Mouse (Mus musculus) left cerebral cortex, postnatal 10 days (tissue): ENCODE results near the gene Klf16. TPM values are rescaled to one million over a fixed set of nuclear protein-coding genes. Genes with fewer than 3 reads are reported as not detected.
"Not testable (repeated sequence)": the region's sequence is repeated elsewhere in the genome, so short reads cannot be mapped to it uniquely, and the experiment has no call there.

ENCODE experiments used
- DNase-seq, 2 experiments: peaks; one replicate each; pipeline ENCODE4 v3.0.0; 2021 to 2022; ENCODE audit warnings: low spot score in 2 of 2, mixed read lengths in 1 of 2; ENCODE audit errors: extremely low spot score in 1 of 2
- intact Hi-C: fragments of 180-260 bp; cut with DNase I; formaldehyde crosslinking; loops from one replicate; pipeline ENCODE4 v1.15.1; 2025
- total RNA-seq, 2 experiments: library from RNA; stranded (reverse); gene quantifications; 2 replicates each; pipeline ENCODE4 v1.2.3; 2021

Klf16 gene
- total RNA-seq, 2 experiments from 2014 or later, result 40.1 to 46.3 TPM

DNA sequence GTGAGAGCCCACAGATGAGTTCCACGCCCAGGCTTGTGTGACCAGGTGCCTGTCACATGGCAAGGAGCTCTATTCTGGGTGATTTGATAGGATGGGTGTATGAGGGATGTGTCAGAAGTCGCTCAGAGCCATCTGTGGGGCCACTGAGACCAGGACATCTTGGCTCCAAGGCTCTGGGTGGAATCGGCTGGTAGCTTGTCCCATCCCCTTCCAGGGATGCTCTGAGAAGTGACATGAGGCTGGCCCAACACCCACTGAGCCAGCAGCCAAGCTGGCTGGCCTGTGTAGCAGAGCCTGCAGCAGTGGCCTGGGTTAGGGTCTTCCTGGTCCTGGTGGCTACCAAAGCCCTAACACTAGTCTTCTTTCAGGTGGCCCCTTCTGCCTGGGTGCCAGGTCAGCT lies 31.3 kb upstream of the Klf16 start:
- no peak for DNase-seq
- intact Hi-C loops, result no loop called here

DNA sequence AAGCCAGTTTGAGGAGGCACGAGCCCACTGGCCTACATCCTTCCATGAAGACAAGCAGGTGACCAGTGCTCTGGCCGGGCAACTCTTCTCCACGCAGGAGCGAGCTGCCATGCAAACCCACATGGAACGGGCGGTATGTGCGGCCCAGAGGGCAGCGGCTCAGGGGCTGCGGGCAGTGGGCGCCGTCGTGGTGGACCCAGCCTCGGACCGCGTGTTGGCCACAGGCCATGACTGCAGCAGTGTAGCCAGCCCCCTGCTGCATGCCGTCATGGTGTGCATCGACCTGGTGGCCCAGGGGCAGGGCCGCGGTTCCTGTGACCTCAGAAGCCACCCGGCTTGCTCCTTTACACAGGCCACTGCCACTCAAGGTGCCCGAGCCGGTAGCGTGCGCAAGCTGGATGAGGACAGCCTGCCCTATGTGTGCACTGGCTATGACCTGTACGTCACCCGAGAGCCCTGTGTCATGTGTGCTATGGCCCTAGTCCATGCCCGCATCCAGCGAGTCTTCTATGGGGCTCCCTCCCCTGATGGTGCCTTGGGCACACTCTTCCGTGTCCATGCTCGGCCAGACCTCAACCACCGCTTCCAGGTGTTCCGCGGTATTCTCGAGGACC lies 29.7 kb upstream of the Klf16 start:
- DNase-seq, result no peak
- intact Hi-C loops, result no loop called here

DNA sequence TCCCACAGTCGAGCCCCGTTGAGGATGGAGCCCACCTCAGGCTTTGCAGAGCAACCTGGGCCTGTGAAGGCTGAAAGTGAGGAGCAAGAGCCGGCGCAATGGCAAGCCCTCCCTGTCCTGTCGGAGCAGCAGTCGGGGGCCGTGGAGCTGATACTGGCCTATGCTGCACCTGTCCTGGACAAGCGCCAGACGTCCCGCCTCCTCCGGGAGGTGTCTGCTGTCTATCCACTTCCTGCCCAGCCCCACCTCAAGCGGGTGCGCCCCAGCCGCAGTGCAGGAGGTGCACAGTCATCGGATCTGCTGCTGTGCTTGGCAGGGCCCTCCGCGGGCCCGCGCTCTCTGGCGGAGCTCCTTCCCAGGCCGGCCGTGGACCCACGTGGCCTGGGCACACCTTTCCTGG lies 29.2 kb upstream of the Klf16 start:
- intact Hi-C loops, result no loop called here
- DNase-seq, result peak in 1 of 2 experiments; percentile 60

DNA sequence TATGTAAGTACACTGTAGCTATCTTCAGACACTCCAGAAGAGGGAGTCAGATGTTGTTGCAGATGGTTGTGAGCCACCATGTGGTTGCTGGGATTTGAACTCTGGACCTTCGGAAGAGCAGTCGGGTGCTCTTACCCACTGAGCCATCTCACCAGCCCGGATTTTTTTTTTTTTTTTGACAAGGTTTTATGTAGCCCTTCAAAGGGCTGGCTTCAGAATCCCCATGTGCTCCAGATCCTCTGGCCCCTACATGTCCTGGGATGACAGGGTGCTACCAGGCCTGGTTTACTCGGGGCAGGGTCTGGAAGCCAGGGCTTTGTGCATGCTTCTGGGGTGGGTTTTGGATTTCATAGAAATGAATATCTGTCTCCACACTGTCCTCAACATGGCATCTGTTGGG lies 28.6 kb upstream of the Klf16 start, which contains the start of gene Gm49322:
Gm49322 (plus strand) TSS at position 301 of the 400 bp plus-strand sequence.
- DNase-seq, intact Hi-C loops: not testable (repeated sequence)

DNA sequence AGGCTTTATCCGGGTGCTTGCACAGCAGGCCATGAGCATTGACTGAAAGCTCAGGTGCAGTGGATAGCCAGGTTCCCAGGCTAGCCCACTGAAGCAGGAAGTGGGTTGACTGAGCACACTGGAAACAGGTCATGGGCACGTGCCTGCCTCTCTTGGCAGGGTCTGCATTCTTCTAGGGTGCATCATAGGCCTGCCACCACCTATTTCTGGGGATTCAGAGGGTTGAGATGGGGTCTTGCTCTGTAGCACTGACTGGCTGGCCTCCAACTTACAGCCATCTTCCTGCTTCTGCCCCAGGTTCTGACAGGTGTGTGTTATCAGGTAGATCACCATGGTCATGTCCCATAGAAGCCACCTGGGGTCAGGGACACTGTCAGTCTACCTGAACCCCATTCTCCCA lies 27.9 kb upstream of the Klf16 start:
- no peak for DNase-seq
- intact Hi-C loops, result no loop called here

DNA sequence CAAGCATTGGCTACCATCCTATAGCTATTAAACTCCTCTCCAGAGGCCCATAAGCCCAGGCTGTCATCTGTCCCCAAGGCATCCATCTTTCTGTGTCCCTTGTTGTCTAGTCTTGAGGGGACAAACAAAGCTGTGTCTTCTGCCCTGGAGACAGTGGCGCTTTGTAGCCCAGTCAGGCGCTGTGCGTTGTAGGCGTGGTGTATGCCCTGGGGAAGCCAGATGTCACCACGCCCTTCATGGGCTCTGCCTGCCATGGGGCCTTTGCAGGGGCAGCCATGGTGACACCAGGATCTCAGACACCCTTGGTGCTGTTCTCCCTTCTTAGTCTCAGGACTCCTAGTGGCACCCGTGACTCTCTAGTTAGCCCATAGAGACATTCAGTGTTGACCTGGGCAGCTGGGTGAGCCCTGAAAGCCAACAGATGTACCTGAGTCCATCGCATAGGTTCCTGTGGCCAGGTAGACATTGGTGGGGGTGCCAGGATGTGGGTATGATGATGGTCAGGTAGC lies 26.9 kb upstream of the Klf16 start:
- DNase-seq, result no peak

DNA sequence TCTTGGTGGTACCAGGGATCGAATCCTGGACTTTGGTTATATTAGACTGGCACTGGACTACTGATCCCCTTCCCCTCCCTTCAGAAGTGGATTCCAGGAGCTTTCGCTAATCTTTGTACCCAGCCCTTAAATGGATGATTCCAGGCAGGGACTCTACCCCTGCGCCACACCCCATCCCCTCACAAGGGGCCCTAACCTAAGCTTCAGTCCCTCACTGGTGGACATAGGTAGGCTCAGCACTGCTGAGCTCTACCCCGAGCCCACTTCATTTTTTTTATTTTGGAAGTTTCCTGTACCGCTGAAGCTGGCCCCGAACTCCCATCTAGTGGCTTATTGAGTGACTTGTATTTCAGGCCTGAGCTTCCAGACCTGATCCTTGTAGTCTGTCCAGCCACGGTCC lies 26.2 kb upstream of the Klf16 start:
- intact Hi-C loops, result no loop called here
- DNase-seq, result no peak

More for the DNA sequence above, 26.9 kb upstream of the Klf16 start:
- intact Hi-C loops, result no loop called here

DNA sequence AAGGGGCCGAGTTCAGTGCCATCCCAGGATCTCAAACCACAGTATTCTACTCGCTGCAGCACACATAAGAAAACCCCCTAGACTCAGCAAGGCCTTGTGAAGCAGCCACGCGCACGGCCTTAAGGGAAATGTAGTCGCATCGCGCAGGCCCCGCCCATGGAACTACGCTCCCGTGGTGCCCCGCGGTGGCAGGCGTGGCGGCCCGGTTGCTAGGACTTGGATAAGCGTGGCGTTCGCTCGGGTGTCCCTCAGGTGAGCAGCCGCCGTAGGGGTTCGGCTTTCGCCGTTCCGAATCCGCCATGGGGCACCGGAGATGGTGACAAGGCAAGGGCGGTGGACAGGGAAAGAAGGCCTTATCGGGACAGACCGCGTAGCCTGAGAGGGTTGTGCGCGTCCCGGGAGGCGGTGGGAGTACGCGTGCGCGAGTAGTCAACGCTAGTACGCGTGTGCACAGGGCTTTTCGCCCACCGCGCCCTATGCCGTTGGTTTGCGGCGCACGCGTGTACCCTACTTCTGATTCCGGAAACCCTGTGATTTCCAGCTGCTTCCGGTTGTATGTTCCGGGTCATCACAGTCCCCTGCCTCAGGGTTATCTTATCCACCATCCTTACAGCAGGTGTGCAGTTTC lies 25.7 kb upstream of the Klf16 start, which contains the start of the genes Scamp4 and Adat3:
Scamp4 (plus strand) TSS at position 175 of the 628 bp plus-strand sequence.
Adat3 (plus strand) TSS at position 183 of the 628 bp plus-strand sequence.
- peak; percentile 92 to 97 for DNase-seq
- intact Hi-C loops, result no loop called here

DNA sequence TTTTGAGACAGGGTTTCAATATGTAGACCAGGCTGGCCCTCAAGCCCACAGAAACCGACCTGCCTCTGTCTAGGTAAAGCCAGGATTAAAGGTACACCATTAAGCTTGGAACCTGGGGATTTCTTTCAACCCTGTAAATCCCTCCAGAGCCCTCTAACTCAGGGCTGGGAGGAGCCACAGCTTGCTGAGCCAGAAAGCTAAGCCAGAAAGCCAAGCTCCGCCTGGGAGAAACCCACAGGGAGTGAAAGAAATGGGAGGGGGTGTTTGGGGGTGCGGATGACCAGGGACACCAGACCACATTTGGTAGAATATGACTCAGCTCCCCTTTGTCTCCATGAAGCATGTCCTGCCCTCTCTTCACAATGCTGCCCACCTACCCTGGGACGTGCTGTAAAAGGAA lies 19.2 kb upstream of the Klf16 start:
- intact Hi-C loops, result no loop called here
- no peak for DNase-seq

DNA sequence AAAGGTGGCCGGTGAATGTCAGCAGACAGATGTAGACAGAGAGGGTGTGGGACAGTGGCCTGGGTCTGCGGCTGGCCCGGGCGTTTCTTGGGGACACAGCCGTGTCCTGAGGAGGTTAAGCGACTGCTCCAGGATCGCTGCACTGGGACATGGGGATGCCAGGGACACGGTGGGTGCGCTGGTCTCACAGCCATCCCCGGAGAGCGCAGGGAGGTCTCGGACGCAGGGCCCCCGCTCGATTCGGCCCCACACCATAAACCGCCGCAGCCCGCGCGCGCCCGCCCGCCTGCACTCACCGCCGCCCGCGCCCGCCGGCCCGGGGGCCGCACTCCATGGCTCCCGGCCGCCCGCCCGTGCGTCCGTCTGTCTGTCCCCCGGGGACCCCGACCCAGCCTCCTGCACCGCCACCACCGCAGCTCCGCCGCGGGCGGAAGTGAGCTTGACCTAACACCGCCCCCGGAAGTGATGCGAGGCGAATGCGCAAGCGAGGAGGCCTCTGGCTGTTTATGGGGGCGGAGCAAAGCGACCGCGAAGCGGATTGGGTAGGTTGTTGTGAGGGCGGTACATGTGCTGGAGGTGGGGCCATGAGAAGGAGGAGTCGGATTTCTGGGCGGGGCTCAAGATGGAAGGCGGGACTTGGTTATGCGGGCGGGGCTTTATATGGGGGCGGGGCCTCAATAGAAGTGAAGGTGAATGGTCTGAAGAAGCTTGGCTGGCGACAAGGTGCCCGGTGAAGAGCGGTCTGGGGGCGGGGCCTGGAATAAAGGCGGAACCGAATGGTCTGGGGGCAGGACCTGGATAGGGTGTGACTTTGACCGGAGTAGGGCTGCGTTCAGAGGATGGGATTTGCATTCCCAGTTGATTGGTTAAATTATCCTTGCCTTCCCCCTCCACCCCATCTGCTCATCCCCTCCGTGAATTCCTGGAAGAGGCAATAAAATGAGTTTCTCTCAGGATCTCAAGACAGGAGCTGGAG lies 13.0 kb upstream of the Klf16 start, which contains the start of gene Abhd17a:
Abhd17a (minus strand) TSS at position 463 of the 976 bp plus-strand sequence.
- DNase-seq, result peak; percentile 92 to 99
- intact Hi-C loops, result no loop called here

DNA sequence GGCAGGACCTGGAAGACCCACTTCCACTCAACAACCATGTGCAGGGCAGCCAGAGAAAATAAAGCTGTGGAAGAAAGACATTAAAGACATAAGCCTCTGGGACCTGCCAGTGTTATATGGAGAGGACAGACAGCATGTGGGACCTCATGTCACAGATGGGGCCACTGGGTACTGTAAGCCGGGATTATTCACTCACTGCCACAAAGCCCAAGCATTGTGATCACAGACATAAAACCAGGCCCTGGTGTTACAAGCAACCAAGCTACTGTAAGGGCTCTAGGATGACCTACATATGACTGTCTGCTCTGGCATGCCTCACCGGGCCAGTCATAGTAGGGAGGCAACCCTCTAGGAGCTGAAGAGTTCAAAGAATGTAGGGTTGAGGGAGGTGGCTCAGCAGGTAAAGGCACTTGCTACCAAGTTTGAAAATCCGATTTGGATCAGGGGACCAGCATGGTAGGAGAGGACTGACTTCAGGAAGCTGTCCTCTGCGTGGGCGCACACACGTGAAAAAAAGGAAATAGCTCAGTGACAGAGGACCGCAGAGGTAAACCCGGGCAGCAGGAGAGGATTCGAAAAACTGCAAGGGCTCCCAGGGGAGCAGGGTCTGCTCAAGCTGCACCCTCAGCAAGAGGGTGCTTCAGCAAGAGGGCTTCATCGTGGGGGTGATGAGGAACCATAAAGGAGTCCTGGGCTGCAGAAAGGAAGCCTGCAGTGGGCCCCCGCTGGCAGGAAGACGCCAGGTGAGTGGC lies 12.2 kb upstream of the Klf16 start:
- peak in 1 of 2 experiments; percentile 50 for DNase-seq
- intact Hi-C loops, result no loop called here

DNA sequence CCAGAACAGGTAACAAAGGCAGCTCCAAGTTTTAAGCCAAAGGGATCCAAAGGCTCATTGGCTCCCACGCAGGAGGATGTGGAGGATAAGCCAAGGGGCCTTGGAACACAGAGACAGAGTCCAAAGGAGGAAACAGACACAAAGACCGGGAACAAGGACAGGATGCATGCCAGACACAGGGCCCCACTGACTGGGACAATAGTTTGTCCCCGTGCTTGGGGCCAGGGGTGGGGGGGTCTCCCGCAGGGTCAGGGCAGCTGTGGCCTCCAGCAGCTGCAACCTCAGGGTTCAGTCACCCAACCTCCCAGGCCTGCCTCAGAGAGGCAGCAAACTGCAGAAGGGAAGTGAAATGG lies 10.2 kb upstream of the Klf16 start:
- DNase-seq, result peak in 1 of 2 experiments; percentile 82
- intact Hi-C loops, result no loop called here

DNA sequence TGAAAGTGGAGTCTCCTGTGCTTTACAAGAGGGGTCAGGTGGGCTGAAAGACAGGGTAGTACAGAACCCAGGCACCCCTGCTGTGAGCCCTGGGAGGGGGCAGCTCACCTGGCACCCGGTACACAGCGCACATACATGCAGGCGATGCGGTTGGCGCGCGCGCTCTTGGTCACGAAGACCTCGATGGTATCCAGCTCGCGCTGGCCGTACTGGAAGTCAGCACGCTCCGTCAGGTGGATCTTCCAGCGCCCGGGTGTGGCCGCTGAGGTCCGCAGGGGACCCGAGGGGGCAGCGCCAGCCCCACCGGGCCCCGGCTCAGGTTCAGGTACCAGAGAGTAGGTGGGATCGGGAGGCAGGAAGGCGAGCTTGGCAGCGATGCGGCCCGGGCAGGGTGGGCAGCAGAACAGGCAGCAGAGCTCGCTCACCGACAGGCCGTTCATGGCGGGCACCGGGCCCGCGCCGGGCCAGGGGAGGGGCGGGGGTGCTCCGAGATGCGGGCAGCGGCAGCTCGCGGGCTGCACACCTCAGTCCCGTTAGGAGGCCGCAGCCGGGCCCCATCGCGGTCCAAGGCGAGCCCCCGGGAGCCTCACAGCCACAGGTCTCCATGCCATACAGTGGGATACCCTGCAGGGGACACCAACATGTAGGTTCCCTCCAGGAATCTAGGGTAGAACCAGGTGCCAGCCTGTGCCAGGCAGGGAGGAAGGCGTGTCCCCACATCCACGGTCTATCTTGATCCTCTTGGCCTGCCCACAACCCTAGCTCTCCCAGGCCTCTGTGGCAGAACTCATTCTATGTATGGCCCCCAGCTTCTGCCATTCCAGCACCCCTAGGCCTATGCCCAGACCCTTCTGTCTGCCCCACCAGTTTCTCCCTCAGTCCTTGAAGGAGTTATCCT lies 9.5 kb upstream of the Klf16 start:
- DNase-seq, result peak in 1 of 2 experiments; percentile 56

DNA sequence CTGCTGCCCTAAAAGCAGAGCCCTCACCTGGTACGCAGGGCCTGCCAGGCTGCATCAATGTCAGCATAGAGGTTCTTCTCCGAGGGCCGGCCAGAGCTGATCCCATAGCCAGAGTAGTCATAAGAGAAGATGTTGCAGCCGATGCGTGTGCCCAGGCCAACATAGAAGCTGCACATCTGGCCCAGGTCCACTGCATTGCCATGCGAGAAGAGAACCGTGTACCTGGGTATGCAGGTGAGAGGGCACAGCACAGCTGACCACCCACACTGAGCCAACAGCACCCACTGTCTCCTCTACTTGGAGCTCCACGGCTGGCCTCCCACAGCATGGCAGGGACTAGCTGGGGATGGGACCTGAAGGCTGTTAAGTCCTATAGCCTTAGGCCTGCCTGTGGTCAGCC lies 8.5 kb upstream of the Klf16 start:
- intact Hi-C loops, result no loop called here
- DNase-seq, result peak in 1 of 2 experiments; percentile 20

More for the DNA sequence above, 9.5 kb upstream of the Klf16 start:
- intact Hi-C loops, result no loop called here

DNA sequence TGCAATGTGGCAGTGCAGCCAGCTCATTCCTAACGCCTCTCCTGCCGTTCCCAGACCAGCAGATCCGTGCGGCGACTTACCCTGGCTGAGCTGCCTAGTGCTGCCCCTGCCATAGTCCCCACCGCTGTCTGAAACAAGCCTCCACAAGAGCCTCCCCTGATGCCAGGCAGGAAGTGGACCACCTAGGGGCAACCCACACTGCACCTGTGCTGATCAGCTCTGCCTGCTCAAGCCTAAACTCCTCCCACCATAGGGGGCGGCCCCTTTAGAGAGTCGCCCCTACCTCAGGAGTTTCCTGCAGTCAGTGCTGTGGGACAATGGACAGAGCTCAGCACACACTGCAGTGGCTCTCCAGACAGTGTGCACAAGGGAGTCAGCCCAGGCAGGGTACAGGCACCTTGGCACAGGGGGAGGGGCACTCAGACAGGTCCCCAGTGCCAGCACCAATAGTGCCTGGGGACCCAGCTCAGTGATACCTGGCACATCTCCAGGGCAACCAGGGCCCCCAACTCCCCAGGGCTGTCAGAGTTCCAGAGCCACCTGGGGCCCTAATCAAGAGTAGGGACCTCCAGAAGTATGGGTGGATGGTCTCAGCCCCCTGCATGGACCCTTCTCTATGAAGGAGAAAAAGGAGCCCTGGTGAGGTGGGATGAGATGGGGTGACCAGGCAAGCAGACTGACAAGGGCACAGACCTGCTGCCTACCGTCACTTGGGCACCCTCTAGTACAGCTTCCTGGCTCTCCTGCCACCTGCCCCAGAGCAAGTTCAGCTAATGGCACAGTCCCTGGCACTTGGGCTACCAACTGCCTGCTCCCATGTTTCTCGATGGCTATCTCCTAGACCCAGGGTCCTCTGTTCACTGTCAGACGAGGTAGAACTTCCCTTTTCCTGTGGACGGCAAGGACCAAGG lies 7.8 kb upstream of the Klf16 start:
- intact Hi-C loops, result loop anchor here (5.0 kb wide), 1 partner anchor 102 kb away; no protein-coding TSS in a partner anchor
- peak in 1 of 2 experiments; percentile 56 for DNase-seq

DNA sequence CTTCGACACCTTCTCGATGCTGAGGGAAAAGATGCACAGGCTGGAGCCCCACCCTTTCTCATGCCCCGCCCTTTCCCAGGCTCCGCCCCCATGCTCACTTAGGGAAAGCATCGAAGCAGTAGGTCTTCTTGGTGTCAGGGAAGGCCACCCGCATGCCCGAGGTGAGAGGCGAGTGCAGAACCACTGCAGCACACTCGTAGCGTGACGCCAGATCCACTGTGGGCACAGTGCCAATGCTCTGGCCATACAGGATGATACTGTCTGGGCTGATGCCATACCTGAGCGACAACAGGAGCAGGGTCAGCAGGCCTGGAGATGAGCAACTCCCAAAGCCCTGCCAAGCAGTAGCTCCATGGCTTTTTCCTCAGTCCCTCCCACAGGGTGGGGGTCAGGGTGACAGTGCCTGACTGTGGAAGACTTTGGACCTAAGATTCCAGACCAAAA lies 6.9 kb upstream of the Klf16 start:
- peak in 1 of 2 experiments; percentile 68 for DNase-seq
- intact Hi-C loops, result loop anchor here (5.0 kb wide), 1 partner anchor 103 kb away; no protein-coding TSS in a partner anchor
